Mouse (Mus musculus) C2C12 (cell line): Measurements from ENCODE around the gene 1700001L19Rik.

Experiments used
- CTCF ChIP-seq: IDR thresholded peaks from one replicate; pipeline ENCODE4 v1.5.1; 2011; ENCODE audit not compliant: control insufficient read depth, insufficient read depth, insufficient read length
- MYOD1 ChIP-seq: IDR thresholded peaks from one replicate; pipeline ENCODE4 v1.6.1; 2011; ENCODE audit warnings: low read depth; ENCODE audit not compliant: control insufficient read depth, insufficient read length
- USF1 ChIP-seq: IDR thresholded peaks from one replicate; pipeline ENCODE4 v1.6.1; 2011; ENCODE audit warnings: low read depth, mild to moderate bottlenecking, control low read depth, moderate library complexity

GRCm38 (mm10) chr13:68642786-68643185 is 45.6 kb downstream of the 1700001L19Rik start:
- TF ChIP-seq USF1 (no peak), MYOD1 (no peak), CTCF (no peak)
